Mouse (Mus musculus) ovary, postnatal 36 days (tissue): ENCODE measurements around the gene Rep15.
A peak's percentile ranks its signal among the peaks of the same experiment; 100 is the strongest.

ENCODE experiments used
- DNase-seq: peaks from one replicate; pipeline ENCODE4 v3.0.0; 2022; ENCODE audit warnings: low spot score, mixed read lengths

Rep15 gene

DNA sequence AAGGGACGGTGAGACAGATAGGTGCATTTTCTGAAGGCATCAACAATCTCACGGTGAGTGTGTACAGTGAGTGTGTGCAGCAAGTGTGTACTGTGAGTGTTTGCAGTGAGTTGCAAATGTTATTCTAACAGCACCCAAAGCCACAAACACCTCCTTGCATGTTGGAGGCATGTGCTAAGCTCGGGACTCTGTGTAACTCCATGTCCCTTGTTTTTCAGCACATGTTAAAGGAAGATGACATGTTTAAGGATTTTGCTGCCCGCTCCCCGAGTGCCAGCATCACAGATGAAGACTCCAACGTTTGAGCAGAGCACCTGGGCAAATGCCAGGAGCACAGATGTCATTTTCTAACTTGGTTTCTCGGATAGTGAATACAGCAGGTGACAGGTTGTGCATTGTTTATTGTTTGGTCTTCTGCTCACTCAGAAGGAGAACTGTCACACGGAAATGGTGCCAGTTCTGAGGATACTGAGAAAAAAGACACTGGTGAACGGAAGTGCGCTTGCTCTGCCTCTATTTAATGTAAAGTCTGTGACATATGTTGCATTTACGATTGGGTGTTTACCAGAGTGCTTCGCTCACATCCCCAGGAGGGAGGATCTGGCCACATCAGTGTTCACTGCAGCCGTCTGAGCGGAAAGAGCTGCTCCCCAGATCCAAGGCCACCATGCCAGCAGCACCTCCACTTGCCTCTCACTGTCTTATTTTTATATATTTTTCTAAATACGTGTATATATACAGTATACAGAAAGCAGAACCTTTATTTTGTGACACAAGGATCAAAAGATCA is 2.1 kb upstream of the Rep15 start:
- no peak for DNase-seq

DNA sequence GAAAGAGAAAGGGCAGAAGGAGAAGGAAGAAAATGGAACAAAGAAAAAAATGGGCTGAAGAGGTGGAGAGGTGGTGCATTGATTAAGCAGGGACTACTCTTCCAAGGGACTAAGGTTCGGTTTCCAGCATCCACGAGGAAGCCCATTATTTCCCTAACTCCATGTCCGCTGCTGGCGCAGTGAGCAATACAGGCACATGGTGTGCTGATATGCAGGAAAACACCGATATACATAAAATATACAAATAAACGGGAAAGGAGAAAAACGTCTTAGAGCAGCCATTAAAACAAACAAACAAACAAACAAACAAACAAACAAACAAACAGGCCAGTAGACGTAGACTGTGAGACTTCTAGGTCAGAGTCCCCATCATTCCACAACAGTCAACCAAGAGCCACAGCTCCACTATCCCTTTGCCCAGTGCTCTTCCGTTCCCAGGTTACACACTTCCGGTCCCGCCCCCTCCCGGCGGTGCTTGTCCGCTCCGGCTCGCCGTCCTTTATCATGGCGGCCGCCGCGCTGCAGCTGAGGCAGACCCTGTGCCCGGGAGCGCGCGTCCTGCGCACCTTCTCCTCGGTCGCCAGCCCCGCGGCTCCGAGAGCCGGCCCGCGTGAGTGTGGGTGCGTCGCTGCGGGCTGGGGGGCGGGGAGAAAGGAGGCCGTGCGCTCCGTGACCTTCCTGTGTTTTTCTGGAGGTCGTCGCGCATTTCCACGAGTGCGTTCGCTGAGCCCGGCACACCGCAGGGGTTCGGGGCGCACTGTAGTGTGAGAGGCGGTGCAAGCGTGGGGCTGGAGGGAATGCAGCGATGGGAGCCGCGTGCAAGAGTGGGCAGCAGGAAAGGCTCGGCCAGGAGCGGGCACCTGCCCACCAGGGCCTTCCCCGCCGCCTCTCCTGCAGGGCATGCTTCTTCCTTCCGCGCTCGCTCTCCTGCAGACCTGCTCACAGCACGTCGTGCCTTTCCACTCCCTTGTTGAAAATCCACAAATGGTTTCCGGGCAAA is 10.2 kb downstream of the Rep15 start, which contains the start of gene Mrps35:
TSS of gene Mrps35 (plus strand) at position 474 of the 1,000 bp plus-strand sequence.
- peak; percentile 89 for DNase-seq

DNA sequence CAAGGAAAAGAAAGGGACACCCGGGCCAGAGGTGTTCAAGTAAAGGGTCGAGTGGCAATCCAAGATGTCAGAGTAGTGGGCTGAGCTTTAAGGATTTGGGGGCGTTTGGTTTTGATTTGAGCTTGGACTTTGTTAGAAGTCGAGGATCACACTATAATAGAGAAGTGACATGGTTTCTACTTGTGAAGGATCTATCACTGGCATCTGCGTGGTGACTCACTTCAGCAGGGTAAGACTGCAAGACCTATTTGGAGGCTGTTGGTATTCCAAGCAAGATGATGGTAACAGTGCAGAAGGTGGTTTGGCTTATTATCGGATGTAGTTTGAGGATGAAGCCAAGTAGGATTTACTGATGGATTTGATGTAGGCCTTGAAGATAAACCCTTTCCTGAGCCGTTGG is 11.2 kb downstream of the Rep15 start:
- no peak for DNase-seq

DNA sequence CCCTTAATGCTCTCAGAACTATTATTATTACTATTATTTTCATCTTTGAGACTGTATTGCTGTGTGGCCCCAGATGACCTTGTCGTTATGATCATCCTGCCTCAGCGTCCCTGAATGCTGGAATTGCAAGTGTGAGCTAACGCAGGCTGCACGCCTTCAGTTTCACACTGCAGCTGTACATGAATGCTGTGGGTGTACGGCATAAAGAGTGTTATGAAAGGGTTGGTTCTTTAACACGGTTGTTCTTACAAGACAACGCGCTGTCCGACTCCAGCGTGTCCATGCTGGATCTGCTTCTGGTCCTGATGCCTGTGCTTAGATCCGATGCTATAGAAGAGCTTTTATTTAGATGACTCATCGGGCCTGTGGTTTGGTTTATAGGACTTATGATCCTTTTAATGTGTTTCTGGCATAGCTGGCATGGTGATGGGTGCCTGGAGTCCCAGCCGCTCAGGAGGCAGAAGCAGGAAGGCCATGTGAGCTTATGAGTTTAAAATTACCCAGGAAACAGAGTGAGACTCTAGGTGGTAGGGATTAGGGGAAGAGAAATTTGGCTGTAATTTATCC is 16.9 kb downstream of the Rep15 start:
- no peak for DNase-seq

DNA sequence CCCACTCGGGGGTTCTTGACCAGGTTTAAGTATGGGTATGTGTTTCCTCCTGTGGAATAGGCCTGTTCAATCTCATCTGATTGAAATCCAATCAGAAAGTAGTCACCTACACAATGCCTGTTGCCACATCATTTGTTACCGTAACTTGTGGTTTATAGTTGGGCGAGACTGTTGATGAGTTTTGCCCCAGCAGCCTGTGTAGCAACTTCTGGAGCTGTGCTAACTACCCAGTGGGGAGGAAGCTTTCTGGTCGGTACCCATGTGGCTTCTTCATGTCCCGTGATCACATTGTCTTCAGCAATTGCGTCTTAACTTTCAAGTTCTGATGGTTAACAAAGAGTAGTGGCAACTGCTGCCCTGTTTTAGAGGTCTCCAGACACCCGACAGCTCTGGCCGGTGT is 19.3 kb downstream of the Rep15 start:
- no peak for DNase-seq

DNA sequence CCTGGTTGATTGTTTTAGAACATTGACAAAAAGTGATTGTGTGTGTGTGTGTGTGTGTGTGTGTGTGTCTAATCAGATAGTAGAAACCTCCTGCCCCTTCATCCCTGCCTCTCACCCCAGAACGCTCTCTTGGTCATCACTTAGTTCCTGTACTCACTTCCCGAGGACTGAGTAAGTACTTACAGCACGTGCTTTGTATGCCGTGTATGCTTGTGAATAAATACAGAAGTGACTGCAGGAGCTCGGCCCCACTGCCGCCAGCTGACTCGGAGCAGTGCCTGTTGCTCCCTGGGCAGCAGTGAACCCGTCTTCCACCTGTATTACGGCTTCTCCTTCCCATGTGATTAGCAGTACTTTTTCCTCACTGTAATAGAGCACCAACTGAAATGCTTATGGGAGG is 20.1 kb downstream of the Rep15 start:
- DNase-seq, result no peak

DNA sequence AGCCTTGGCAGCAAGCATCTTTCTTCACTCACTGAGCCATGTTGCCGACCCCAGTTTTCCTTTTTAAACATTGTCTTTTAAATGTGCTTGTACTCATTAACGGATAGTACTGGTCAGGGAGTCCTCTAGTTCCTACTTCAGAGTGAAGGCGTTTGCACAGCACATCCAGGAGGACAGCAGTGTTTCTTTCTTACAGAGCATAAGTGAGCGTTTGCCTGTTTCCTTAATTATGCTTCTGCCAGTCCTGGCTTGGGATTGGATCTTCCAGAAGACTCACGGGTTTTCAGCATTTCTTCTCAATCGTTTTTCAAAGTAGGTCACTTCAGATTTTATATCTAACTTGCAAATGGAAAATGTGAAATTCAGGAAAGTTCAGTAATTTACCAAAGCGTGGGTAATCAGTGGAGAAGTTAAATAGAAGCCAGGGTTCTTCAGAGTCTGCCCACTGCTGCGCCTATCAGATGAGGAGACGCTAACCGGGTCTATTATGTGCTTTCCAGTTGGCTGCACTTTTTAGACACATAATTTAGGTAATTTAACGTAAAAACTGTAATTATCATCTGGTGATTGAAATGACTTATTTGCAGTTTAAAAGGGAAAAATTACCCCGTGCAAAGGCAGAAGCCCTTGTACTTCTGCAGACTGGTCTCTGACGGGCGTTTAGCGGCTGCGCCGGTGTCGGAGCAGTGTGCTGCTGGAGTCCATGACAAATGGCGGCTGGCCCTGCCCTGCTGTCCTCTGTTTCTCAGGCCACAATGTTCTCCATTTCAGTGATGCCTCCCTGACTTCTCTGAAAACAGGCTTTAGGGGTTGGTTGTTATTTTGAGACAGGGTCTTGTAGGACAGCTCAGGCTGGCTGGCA is 21.6 kb downstream of the Rep15 start:
- no peak for DNase-seq

DNA sequence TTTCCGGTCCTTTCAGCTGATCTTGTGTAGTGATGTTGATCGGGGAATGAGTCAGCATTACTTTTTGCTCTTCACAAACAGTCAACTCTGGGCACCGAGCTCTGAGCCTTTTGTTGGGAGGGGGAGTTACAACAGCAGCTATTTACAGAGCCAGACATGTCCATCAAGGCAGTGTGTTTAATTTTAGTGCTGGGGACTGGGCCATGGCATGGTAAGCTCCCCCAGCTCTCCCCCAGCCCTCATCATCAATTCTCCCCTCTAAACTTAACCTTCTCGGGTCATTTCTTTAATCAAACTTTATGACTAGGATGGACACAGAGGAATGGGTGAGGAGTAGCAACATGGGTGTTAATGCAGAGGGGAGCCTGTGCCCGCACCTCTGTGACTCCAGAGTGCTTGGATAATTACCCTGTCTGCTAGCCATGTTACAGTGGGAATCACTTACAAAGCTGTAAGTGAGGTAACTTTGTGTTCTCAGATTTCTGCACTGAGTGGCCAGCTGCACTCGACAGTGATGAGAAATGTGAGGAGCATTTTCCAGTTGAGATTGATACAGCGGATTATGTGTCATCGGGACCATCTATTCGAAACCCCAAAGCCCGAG is 23.1 kb downstream of the Rep15 start:
- DNase-seq, result no peak

DNA sequence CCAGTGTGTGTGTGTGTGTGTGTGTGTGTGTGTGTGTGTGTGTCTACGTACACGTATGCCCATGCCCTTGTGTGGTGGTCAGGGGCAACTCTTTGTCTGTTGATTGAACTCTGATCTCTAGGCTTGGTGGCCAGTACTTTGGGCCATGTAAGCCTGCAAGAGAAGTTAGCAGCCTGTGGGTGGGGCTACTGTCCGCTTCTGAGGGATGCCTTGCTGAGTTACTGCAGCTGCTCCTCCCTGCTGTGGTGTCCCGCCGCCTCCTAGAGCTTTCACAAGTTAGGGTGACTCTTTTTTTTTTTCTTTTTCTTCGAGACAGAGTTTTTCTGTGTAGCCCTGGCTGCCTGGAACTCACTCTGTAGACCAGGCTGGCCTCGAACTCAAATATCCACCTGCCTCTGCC is 26.9 kb downstream of the Rep15 start:
- no peak for DNase-seq

DNA sequence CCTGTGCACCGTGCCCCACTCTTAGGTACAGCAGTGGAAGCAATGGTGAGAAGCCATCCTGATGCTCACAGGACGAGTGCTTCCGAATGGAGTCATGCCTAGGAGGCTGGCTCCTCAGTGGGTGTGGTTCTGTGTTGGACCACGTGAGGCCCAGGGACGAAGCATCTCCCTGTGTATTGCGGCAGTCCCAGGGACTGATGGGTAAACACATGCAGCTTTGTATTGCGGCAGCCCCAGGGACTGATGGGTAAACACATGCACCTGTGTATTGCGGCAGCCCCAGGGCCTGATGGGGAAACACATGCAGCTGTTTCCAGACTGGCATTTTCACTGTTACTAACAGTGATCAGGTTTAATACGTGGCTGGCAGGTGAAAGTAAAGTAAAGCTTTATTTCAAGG is 29.2 kb downstream of the Rep15 start:
- no peak for DNase-seq

DNA sequence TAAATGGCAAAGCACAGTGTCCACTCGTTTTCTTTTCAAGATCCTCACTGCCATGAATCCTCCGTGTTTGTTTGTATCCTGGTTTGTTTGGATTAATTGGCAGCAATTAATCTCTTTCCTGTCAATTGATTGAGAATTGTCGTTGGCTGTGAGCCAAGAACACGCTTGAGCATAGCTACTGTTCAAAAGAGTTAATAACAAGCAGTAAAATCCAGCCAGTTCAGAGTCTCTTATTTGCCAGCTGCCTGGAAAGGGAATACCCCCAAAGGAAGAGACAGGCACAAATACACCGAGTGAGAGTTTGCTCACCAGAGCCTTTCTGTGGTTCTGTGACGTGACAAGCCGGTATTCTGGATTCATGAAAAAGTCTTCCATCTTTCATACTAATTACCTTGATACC is 29.6 kb downstream of the Rep15 start:
- DNase-seq, result no peak

DNA sequence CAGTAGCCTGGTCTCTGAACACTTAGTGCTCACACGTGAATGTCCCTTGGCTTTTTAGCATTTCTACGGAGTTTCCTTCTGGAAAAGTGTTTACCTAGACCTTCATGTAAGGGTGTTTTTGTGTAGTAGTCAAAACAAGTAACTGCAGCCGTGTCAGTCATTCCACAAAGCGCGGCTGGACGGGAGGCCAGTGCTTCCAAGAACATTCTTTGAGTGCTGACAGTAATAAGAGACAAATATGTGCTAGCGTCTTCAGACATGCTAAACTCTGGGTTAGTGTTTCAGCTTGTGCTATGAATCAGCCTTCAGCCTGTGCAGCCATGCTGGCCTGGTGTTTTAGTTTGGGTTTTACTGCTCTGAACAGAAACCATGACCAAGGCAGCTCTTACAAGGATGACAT is 30.3 kb downstream of the Rep15 start:
- no peak for DNase-seq

DNA sequence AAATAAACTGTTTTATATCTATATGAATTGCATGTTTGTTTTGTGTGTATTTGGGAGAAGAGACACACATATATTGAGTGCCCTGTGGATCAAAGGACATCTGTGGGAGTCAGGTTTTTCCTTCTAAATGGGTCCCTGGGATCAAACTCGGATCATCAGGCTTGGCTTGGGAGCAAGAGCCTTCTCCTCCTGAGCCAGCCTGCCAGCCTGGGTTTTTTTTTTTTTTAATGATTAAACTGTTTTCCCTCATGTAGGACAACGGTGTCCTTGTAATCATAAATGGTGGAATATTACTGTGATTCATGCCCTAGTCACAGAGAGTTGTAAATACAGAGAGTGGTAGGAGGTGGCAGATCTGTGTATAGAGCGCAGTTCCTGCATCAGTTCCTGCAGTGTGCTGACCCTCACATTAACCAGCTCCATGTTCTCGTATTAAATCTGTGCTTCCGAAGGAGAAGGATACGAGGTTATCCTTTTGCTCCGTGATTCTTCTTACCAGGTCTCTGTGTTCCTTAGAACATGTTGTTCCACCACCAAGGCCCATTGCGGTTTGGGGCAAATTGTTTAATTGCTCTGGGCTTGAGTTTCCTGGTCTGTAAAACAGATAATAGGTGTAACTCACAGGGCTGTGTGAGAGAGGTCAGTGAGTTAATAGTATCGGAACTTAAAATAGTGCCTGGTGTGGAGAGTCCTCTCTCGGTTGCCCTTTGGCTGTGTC is 32.0 kb downstream of the Rep15 start:
- no peak for DNase-seq

DNA sequence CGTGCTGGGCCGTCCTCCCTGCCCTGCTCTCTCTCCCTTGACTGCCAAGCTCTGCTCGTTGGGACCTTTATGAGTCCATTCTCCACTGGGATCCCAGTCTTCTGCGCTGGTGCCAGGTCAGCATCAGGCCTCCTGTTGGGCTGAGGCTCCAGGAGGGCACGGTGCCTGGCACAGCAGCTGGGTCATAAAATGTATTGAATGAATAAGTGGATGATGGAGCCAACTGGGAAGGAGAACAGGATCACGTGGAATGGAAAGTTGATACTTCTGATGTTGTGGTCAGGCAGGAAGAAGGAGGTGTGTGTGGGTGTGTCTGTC is 32.5 kb downstream of the Rep15 start:
- DNase-seq, result no peak

DNA sequence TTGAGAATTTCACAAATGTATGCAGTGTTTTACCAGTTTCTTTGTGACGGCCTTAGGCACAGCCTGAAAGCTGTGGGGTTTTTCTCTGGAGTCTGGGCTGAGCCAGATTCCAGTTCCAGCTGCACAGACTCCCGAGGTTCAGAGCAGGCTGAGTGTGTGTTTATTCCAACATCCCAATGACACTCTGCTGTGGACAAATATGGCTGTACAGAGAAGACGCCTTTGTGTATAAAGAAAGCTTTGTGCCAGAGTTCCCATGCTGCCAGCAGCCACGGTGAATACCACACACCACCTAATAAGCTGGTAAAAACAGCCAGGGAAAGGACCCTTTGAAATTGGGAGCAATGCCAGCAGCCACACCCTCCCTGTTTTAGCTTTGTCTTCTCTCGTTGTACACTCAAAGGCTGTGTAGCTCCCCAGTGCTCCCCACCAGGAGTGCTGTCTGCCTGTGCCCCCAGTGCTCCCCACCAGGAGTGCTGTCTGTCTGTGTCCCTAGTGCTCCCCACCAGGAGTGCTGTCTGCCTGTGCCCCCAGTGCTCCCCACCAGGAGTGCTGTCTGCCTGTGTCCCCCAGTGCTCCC is 43.5 kb downstream of the Rep15 start:
- DNase-seq, result no peak

DNA sequence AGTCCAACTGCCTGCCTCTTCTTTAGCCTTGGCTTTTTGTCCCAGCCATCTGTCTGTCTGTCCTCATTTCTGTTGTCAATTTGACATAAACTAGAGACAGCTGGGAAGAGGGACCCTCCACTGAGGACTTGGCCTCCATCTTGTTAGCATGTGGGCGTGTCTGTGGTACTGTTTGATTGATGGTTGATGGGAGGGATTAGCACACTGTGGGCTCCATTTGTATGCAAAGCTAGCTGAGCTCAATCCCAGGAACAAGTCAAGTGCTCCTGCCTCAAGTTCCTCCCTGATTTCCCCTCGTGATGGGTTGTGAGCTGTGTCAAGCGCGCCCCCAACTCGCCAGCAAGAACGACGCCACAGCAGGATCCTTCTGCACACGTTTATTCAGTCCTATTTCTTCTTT is 44.5 kb downstream of the Rep15 start:
- no peak for DNase-seq

DNA sequence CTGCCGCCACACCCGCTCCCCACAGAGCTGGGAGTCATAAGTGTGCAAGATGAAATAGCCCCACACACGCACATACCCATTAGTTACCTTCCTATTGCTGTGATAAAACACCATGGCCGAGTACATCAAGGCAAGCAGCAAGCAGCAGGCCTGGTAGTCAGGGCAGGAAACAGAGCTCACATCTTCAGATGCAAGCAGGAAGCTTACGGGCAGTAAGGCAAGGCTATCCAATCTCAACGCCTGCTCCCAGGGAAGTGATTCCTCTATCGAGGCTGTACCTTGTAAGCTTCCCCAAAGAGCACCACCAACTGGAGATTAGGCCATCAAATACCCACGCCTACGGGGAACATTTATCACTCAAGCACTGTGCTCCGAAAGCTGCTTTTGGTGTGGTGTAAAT is 47.5 kb downstream of the Rep15 start:
- DNase-seq, result no peak
